Mouse (Mus musculus): ENCODE measurements around the gene Hoxa13.

Hoxa13 gene

DNA sequence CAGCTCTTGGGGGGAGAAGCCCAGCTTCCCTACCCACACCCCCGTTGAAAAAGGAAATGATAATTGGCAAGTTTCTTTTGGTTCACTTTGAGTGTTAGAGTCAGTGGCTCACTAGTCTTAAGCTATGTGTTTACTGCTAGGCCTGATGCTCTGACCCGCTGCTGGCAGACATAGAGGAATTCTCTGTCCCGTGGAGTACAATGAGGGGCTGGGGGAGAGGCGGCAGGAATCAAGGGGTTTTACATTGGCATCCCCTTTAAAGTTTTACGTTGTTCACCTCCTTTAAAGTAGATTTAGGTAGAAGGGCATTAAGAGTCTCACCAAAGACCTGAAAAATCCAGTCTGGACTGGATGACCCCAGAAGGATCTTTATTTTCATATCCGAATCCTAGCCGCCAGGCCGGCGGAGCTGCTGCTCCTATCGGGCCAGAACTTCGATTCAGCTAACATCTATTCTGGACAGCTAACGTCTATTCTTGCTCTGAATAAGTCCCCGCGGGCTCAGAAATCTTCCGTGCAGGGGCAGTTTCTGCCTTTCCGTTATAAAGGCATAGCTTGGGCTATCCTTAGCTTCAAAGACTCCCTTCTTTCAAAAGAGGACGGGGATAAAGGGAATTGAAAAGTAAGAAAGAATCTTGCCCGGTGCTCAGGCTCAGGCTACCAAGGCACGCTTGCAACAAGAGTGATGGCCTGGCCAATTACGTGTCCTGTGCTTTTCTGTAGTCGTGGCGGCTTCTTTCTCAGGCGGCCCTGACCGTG lies 8.5 kb downstream of the Hoxa13 start:
- CTCF ChIA-PET: interaction anchor here (0.5 to 0.6 kb wide), 2 partner anchors 487 to 1079 kb away, joined by 3 read pairs; no protein-coding TSS in a partner anchor

DNA sequence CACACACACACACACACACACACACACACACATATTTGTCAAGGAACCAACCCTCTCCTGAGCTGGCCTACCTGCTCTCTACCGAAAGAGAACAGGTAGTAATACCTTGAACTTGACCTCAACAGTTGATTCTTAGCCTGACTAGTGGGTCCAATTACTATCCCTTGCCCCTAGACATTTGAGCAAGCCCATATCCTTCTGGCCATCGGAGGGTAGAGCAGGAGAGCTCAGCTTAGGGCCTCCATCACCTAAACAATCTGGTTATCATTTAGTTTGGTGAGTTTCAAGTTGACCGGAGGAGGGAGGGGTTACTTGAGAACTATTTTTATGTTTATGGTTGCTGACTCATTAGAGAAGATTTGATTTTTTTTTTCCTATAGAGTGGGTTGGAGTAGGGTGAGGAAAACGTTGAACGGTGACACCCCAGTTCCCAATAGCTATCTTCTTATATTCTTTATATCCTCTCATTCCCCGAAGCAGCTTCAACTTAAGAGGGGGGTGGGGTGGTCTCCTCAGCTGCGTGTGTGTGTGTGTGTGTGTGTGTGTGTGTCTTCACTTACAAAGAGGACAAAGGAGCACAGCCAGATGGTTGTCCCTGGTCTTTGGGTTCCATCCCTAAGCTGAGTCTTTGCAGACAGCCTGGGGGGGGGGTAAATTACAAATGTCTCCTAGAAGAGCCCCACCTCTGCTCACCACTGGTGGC lies 9.4 kb downstream of the Hoxa13 start:
- CTCF ChIA-PET: no interaction called here

- CTCF ChIA-PET: interaction anchor here (0.6 kb wide), 1 partner anchor 23 kb away, joined by 3 read pairs; no protein-coding TSS in a partner anchor
These were observed 10.9 kb downstream of the Hoxa13 start for GRCm38 (mm10) chr6:52249826-52250225.

DNA sequence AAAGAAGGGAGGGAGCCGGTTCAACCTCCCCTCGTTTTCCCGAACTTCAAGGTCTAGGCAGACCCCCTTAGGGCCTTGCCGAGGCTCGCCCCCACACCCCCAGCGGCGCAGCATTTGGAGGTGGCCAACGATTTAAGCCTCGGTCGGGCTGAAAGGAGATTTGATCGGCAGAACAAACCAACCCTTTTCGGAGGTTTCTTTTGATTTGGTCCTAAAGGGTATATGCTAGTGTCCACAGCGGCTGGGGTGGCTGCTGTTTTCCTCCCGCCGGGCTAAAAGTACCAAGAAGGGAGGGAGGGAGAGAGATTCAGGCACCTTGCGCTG lies 11.3 kb downstream of the Hoxa13 start:
- CTCF ChIA-PET: no interaction called here

DNA sequence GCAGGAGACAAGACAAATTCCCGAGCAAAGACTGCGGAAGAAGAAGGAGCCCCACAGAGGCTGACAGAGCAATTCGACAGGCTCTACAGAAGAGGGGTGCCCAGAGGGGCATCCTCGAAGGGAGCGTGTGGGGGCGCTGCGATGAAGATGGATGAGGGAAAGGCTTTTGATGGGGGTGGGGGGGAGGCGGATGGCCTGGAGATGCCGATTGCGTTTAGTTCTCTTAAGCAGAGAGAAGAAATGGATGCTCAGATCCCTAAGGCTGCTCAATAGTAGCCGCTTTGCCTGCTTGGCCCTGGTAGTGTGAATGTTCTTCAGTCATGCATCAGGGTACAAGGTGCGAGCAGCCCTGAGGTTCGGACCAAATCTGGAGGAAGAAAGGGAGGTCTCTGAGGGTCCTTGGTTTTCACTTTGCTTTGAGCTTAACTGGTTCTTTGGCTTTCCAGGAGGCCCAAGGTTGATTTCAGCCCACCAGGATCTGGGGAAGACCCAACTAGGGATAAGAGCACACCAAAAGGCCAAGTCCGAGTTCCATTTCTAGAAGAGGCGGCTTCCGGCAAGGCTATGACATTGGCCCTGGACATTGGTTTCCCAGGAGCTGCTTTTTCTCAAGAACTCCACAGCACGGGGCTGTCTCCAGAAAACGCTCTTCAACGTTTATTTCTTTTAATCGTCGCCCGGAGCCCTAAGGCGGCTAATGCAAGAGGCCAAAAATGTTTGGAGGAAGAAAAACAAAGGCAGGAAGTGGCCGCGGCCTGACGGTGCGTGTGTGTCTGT lies 11.9 kb downstream of the Hoxa13 start:
- CTCF ChIA-PET: no interaction called here

- CTCF ChIA-PET: interaction anchor here (1.5 kb wide), 1 partner anchor 10 kb away, joined by 3 read pairs; no protein-coding TSS in a partner anchor
These were observed 12.7 kb downstream of the Hoxa13 start for GRCm38 (mm10) chr6:52247766-52248637.

- CTCF ChIA-PET: interaction anchor here (1.5 kb wide), 1 partner anchor 11 kb away, joined by 3 read pairs; no protein-coding TSS in a partner anchor
These were observed 13.8 kb downstream of the Hoxa13 start for GRCm38 (mm10) chr6:52246916-52247315.

DNA sequence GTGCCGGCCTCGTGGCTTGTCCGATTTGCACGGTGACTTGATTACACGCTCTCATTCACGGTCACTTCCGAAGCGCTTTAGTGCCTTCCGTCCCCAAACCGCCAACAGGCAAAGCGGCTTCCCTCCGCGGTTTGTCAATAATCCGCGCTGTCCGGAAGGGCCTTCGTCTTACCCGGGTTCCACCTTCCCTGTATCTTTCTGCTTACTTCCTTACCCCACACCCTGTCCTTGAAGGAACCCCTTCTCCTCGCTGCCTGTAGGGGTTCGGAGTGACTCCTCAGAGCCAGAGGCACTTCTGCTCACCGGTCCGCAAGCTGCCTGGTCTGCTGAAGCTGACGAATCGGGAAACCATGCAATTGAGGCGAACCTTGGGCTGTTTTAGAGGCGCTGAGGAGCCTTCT lies 14.3 kb downstream of the Hoxa13 start:
- CTCF ChIA-PET: interaction anchor here (0.6 kb wide), 1 partner anchor 16 kb away, joined by 6 read pairs; the partner anchor contains the start of gene Hoxa9

DNA sequence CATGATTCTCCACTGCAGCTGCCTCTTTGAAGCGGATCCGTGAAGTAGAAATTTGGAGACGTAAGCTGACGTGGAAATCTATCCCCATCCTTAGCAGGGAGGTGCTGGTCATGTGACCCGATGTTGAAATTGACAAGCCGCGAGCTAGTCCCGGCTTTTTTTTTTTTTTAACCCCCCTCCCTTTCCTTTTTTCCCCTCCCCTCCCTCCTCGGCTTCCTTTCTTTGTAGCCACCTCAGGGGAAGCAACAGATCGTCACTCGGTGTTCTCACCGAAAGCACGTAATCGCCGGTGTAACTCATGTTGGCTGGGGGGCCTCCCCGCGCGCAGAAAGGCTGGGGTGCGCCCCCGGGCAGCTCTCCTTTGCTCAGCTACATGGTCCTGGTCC lies 14.9 kb downstream of the Hoxa13 start, which contains the start of gene Hoxa11:
Gene Hoxa11, minus strand, starts transcription at position 54 of the 386 bp plus-strand sequence.
- CTCF ChIA-PET: interaction anchor here (0.5 to 0.6 kb wide), 3 partner anchors 11 to 655 kb away, joined by 3 read pairs; no protein-coding TSS in a partner anchor

DNA sequence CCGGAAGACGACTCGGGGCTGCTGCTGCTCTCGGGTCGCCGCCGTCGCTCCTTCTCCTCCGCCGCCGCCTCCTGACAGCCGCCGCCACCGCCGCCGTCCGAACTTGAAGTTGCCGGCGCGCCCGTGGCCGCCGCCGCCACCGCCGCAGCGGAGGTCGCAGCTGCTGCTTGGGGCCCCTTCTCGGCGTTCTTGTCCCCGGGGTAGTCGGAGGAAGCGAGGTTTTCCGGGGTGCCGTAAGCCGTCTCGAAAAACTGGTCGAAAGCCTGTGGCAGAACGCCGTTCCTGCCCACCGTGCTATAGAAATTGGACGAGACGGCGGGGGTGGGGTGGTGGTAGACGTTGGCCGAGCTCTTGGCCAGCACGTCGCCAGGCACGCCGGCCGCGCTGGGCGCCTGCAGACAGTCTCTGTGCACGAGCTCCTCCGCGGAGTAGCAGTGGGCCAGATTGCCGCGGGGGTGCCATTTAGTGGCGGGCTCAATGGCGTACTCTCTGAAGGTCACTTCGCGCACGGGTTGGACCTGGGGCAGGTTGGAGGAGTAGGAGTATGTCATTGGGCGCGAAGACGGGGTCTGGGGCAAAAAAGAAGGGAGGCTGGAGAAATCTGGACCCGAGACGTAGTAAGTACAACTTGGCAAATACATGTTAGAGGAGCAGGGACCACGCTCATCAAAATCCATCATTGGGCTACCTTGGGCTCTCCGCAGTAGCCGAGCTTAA lies 15.5 kb downstream of the Hoxa13 start:
- CTCF ChIA-PET: interaction anchor here (0.6 to 0.7 kb wide), 3 partner anchors 11 to 925 kb away, joined by 3 read pairs; no protein-coding TSS in a partner anchor

DNA sequence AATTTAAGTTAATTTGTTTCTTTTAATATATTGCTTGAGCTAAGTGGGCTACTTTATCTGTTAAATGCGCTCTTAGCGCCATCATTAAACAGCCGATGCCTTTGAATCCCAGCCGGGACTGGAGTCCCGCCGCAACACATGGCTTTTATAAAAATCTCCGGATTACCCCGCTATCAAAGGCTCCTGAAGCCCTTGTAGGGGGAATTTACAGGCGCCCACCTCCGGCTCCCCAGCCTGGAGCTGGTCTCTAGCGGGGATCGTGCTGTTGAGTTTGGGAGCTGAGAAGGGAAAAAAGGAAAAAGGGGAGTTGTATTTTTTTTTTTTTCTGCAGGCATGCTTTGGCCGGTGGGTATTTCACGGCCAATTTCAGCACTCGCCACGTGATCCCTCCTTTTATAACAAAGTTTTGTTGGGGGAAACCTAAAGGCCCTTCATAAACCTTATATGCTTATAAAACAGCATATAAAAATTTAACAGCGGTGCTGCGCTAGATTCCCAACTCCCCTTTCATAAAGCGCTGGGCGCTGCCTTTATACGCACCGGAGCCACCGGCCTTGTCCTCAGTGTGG lies 16.1 kb downstream of the Hoxa13 start:
- CTCF ChIA-PET: interaction anchor here (0.7 kb wide), 3 partner anchors 34 to 1309 kb away, joined by 3 to 11 read pairs (median 3); no protein-coding TSS in a partner anchor

GRCm38 (mm10) chr6:52243681-52244121 lies 17.0 kb downstream of the Hoxa13 start:
- CTCF ChIA-PET: no interaction called here

DNA sequence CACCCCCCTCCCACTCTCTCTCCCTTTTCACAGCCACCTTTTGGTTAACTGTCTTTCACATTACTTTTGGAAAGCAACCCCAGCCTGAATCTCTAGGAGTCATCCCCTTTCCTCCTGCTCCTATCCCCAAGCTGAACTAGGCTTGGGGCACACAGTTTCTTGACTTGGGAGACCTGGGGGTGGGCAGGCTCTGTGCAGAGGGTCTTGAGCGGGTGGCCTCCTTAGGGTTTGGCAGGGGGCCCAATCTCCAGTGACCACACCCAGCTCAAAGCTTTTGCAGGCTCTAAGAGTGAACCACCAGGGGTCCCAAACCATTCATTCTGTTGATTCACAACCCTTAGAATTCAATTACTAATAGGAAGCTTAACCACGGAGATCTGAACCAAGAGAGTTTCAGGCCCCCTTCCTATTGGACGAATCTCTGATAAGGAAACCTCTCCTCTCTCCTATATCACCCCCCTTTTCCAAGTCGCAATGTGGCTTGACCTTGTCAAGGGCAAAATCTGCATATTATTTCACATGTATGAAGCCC lies 17.8 kb downstream of the Hoxa13 start:
- CTCF ChIA-PET: no interaction called here

DNA sequence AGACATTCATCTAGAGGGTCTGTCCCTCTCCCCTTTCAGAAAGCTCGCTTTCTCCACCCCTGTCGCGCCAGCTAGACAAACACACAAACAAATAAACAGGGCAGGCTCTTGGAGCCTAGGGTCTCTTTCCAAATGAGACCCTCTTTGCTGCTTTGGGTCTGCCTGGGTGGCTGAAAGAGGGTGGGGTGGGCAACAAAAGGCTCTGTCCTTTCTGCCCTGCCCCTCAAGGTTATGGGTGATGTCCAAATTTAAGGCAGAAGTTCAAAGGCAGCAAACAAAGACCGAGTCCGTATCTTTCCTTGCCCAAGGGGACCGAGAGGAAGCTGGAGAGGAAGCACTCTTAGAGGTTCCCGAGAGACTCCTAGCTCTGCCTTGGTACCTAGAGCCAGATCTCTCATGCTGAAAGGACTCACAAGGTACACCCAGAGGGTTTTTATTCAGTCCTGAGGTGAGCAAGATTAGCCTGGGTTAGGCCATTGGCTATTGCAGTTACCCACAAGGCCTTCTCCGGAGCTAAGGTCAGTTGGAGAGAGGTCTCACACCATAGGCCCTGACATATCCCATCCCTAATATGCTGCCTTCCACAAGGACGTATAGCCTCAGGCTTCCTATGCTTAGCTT lies 19.6 kb downstream of the Hoxa13 start:
- CTCF ChIA-PET: interaction anchor here (0.5 to 1.4 kb wide), 7 partner anchors 12 to 1031 kb away, joined by 3 to 5 read pairs (median 3); no protein-coding TSS in a partner anchor

GRCm38 (mm10) chr6:52240389-52241000 lies 20.2 kb downstream of the Hoxa13 start, which contains the start of gene Hoxa10:
Hoxa10 (minus strand) TSS chr6:52240854.
- CTCF ChIA-PET: interaction anchor here (0.7 to 1.4 kb wide), 4 partner anchors 11 to 28 kb away, joined by 3 to 6 read pairs (median 4); no protein-coding TSS in a partner anchor

DNA sequence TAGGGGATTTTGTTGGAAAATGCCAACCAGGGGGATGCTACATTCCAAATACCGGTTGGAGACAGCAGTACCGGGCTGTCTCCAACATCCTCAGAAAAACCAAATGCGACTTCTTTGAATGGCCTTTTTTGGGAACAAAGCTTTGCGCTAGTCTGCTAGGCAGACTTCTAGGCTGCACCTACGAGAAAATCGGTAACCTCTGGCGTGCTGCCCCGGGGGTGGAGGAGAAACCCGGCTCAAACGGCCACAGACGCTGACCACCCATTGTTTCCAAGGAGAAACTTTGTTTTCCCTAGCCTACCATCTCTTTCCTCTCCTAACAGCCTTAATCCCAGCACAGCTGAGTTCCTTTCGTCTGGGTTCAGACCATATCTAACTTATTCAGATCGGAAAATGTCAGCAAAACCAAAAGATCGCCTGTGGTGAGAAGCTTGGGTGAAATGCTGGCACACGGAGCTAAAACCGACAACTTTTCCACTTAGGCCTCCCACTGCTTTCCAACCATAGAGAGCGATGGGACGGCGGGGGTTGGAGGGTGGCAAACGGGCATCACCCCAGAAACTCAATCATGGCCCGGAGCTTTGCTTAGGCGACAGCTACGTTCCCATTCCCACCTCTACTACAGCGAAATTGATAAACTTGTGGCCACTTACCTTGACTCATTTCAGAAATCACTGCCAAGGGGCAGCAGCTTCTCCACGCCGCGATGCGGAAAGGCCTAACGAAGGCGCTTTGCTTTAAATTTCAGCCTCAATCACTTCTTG lies 20.9 kb downstream of the Hoxa13 start:
- CTCF ChIA-PET: interaction anchor here (0.6 to 1.4 kb wide), 4 partner anchors 10 to 28 kb away, joined by 3 to 6 read pairs (median 4); no protein-coding TSS in a partner anchor

DNA sequence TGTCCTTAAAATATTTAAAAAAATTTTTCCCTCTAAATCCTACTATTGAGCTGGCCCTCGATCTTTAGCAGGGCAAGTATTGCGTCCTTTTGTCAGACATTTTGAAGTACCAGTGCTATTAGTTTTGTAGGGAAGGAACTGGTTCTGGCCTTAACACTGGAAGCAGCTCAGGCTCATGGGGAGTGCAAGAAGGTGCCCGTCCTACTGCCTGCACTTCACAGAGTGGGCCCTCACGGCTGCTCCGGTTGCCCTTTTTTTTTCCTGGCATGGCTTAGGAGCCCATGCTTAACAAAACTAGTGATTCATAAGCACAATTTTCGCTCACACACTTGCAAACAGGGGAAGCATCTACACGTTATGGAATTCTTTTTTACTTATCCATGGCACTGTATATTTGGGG lies 21.7 kb downstream of the Hoxa13 start:
- CTCF ChIA-PET: interaction anchor here (0.6 to 0.7 kb wide), 2 partner anchors 15 kb away, joined by 3 to 4 read pairs; no protein-coding TSS in a partner anchor
